Mouse (Mus musculus) thymus, postnatal 0 days (tissue): ENCODE measurements around the gene Edil3. TPM values are rescaled to one million over a fixed set of nuclear protein-coding genes. Genes with fewer than 3 reads are reported as not detected.

Experiments used
- DNase-seq: peaks from one replicate; pipeline ENCODE4 v3.0.0-alpha.2; 2015; ENCODE audit warnings: low spot score
- polyA plus RNA-seq: library from polyadenylated mRNA; unstranded; fragments of >200 nt; fragmentation: Nextera tagmentation; extraction: Ambion mirVana; gene quantifications from 2 replicates; pipeline ENCODE4 v1.2.1, GENCODE M21; 2015

Gene Edil3
- polyA plus RNA-seq, 1 experiment from 2014 or later = 0.17 TPM

- DNase-seq = no peak
Measured at GRCm38 (mm10) chr13:89238104-89238503, 416.8 kb downstream of the Edil3 start.

- DNase-seq = no peak
Measured at GRCm38 (mm10) chr13:89253990-89254642, 432.8 kb downstream of the Edil3 start.

GRCm38 (mm10) chr13:89256906-89257305 is 435.6 kb downstream of the Edil3 start:
- DNase-seq = no peak

GRCm38 (mm10) chr13:89286696-89287305 is 465.5 kb downstream of the Edil3 start:
- no peak for DNase-seq

- DNase-seq = no peak
Measured at GRCm38 (mm10) chr13:89288201-89288600, 466.9 kb downstream of the Edil3 start.

- DNase-seq = no peak
Measured at GRCm38 (mm10) chr13:89321155-89321554, 499.9 kb downstream of the Edil3 start.

GRCm38 (mm10) chr13:89324282-89324681 is 503.0 kb downstream of the Edil3 start:
- DNase-seq = no peak

GRCm38 (mm10) chr13:89334494-89334893 is 513.2 kb downstream of the Edil3 start:
- DNase-seq = peak; percentile 5

- no peak for DNase-seq
Measured at GRCm38 (mm10) chr13:89335908-89336579, 514.8 kb downstream of the Edil3 start.

GRCm38 (mm10) chr13:89339055-89339454 is 517.8 kb downstream of the Edil3 start:
- no peak for DNase-seq

GRCm38 (mm10) chr13:89339776-89340175 is 518.5 kb downstream of the Edil3 start:
- DNase-seq = no peak

GRCm38 (mm10) chr13:89355234-89355633 is 534.0 kb downstream of the Edil3 start:
- no peak for DNase-seq

- DNase-seq = no peak
Measured at GRCm38 (mm10) chr13:89358407-89358806, 537.1 kb downstream of the Edil3 start.

- DNase-seq = no peak
Measured at GRCm38 (mm10) chr13:89362274-89362673, 541.0 kb downstream of the Edil3 start.

- DNase-seq = no peak
Measured at GRCm38 (mm10) chr13:89371253-89371652, 550.0 kb downstream of the Edil3 start.

- DNase-seq = no peak
Measured at GRCm38 (mm10) chr13:89371656-89372240, 550.5 kb downstream of the Edil3 start.
